Mouse (Mus musculus): ENCODE measurements at regions not wholly inside any gene's neighbourhood (a gene's known extent, or its start where the extent isn't known, plus 50 kb on each side); places are given as distances from the start of the nearest gene placed in this dataset.

GRCm38 (mm10) chr8:26689479-26690177 lies 287.5 kb upstream of the Zfp703 start:
- DNase-seq = no peak

GRCm38 (mm10) chr8:26690178-26690735 lies 286.9 kb upstream of the Zfp703 start:
- DNase-seq = no peak

GRCm38 (mm10) chr8:26697579-26698084 lies 279.5 kb upstream of the Zfp703 start:
- DNase-seq = no peak

GRCm38 (mm10) chr8:26698580-26698979 lies 278.5 kb upstream of the Zfp703 start:
- DNase-seq = no peak

GRCm38 (mm10) chr8:26706048-26706767 lies 270.9 kb upstream of the Zfp703 start:
- no peak for DNase-seq

GRCm38 (mm10) chr8:26706768-26707156 lies 270.4 kb upstream of the Zfp703 start:
- DNase-seq = no peak

GRCm38 (mm10) chr8:26713836-26714235 lies 263.3 kb upstream of the Zfp703 start:
- no peak for DNase-seq

- DNase-seq = no peak
Measured at GRCm38 (mm10) chr8:26714714-26715113, 262.4 kb upstream of the Zfp703 start.

GRCm38 (mm10) chr8:26718409-26719355 lies 258.4 kb upstream of the Zfp703 start:
- no peak for DNase-seq

GRCm38 (mm10) chr8:26722766-26723165 lies 254.4 kb upstream of the Zfp703 start:
- DNase-seq = no peak

- DNase-seq = peak; percentile 32
Measured at GRCm38 (mm10) chr8:26724628-26725027, 252.5 kb upstream of the Zfp703 start.

GRCm38 (mm10) chr8:26725521-26725920 lies 251.6 kb upstream of the Zfp703 start:
- peak; percentile 5 for DNase-seq

GRCm38 (mm10) chr8:26729351-26729750 lies 247.8 kb upstream of the Zfp703 start:
- no peak for DNase-seq

- no peak for DNase-seq
Measured at GRCm38 (mm10) chr8:26731111-26731510, 246.0 kb upstream of the Zfp703 start.

GRCm38 (mm10) chr8:26744424-26744823 lies 232.7 kb upstream of the Zfp703 start:
- no peak for DNase-seq

- no peak for DNase-seq
Measured at GRCm38 (mm10) chr8:26746811-26747210, 230.3 kb upstream of the Zfp703 start.

GRCm38 (mm10) chr8:26747241-26747972 lies 229.7 kb upstream of the Zfp703 start:
- DNase-seq = peak; percentile 72

GRCm38 (mm10) chr8:26748161-26748971 lies 228.8 kb upstream of the Zfp703 start:
- DNase-seq = no peak

- DNase-seq = no peak
Measured at GRCm38 (mm10) chr8:26748972-26749291, 228.2 kb upstream of the Zfp703 start.

- no peak for DNase-seq
Measured at GRCm38 (mm10) chr8:26750120-26750519, 227.0 kb upstream of the Zfp703 start.

GRCm38 (mm10) chr8:26751651-26752050 lies 225.5 kb upstream of the Zfp703 start:
- DNase-seq = no peak

Measured in adrenal gland, postnatal 10 days (tissue).